In genomic region chr1:150393488-150393852, GRCm38 (mm10) we compare ENCODE assay signal across 7 mouse cellular contexts. TPM values are rescaled to one million over a fixed set of nuclear protein-coding genes. Genes with fewer than 3 reads are reported as not detected.
A peak's percentile ranks its signal among the peaks of the same experiment; 100 is the strongest.
DNase-seq lines count a peak whose midpoint lies in the region; ATAC-seq lines count a peak whose summit lies in the region.

No protein-coding gene starts in this region.

- H3K27me3 ChIP-seq in megakaryocyte, embryonic 14.5 days (replicated peaks), result no peaks in the 10 kb centered on the region
- no peaks in the 10 kb centered on the region for H3K27me3 ChIP-seq in forebrain, embryonic 10.5 days (ENCODE audit: poor library complexity, severe bottlenecking)
- no peaks in the 10 kb centered on the region for H3K27me3 ChIP-seq in limb, embryonic 15.5 days
- no peaks in the 10 kb centered on the region for H3K27me3 ChIP-seq in stomach, embryonic 16.5 days (ENCODE audit: control insufficient read depth, insufficient read depth, low read length)

- peaks cover 52% of the 10 kb centered on the region for H3K36me3 ChIP-seq in megakaryocyte, embryonic 14.5 days (replicated peaks; ENCODE audit: low read length)
- peaks cover 46% of the 10 kb centered on the region for H3K36me3 ChIP-seq in forebrain, embryonic 10.5 days (replicated peaks)
- peaks cover 33% of the 10 kb centered on the region for H3K36me3 ChIP-seq in limb, embryonic 15.5 days
- peaks cover 8% of the 10 kb centered on the region for H3K36me3 ChIP-seq in stomach, embryonic 16.5 days (ENCODE audit: control insufficient read depth, insufficient read depth, low read length)

- H3K27ac ChIP-seq in forebrain, embryonic 10.5 days, result peak overlapping the region; percentile 92
- H3K27ac ChIP-seq in limb, embryonic 15.5 days, result peak overlapping the region; percentile 94
- H3K27ac ChIP-seq in stomach, embryonic 16.5 days (ENCODE audit: low read length), result peak overlapping the region; percentile 98

- WGBS in forebrain, embryonic 10.5 days, result 0% methylated on average over 27 of the region's 27 CpGs
- WGBS in limb, embryonic 15.5 days, result under 1% methylated on average over 27 of the region's 27 CpGs
- WGBS in stomach, embryonic 16.5 days, result under 1% methylated on average over 27 of the region's 27 CpGs

- DNase-seq in forebrain, embryonic 10.5 days (ENCODE audit: extremely low spot score, low spot score), result no peak
- no peak for DNase-seq in retina, postnatal 1 day
- DNase-seq in ovary, postnatal 10 days (ENCODE audit: low spot score), result no peak

- peak overlapping the region; percentile 98 for H3K4me3 ChIP-seq in megakaryocyte, embryonic 14.5 days (replicated peaks)
- peak overlapping the region; percentile 82 for H3K4me3 ChIP-seq in forebrain, embryonic 10.5 days
- peak overlapping the region; percentile 69 for H3K4me3 ChIP-seq in limb, embryonic 15.5 days
- peak overlapping the region; percentile 71 for H3K4me3 ChIP-seq in stomach, embryonic 16.5 days (replicated peaks; ENCODE audit: low read length)

- H3K4me1 ChIP-seq in megakaryocyte, embryonic 14.5 days, result peaks cover 21% of the 10 kb centered on the region; the same call in 1 of the 2 replicates
- H3K4me1 ChIP-seq in forebrain, embryonic 10.5 days, result peaks cover 19% of the 10 kb centered on the region
- H3K4me1 ChIP-seq in limb, embryonic 15.5 days, result peaks cover 8% of the 10 kb centered on the region; the same call in 1 of the 2 replicates
- H3K4me1 ChIP-seq in stomach, embryonic 16.5 days (ENCODE audit: control insufficient read depth, insufficient read depth, low read length), result peaks cover 4% of the 10 kb centered on the region; the same call in 1 of the 2 replicates

- no peak; the same call in 1 of the 2 replicates for ATAC-seq in megakaryocyte, adult 5-6 weeks (ENCODE audit: poor library complexity, severe bottlenecking)
- ATAC-seq in limb, embryonic 15.5 days (ENCODE audit: insufficient number of reproducible peaks, low FRiP score, low TSS enrichment, low read depth), result peak; percentile 58
- peak; percentile 39; the same call in 1 of the 2 replicates for ATAC-seq in stomach, embryonic 16.5 days (ENCODE audit: insufficient read depth, low FRiP score)

- no peaks in the 10 kb centered on the region for H3K9me3 ChIP-seq in megakaryocyte, embryonic 14.5 days
- no peaks in the 10 kb centered on the region for H3K9me3 ChIP-seq in forebrain, embryonic 10.5 days
- no peaks in the 10 kb centered on the region for H3K9me3 ChIP-seq in limb, embryonic 15.5 days
- no peaks in the 10 kb centered on the region for H3K9me3 ChIP-seq in stomach, embryonic 16.5 days (replicated peaks; ENCODE audit: control insufficient read depth, low read length)

- H3K4me2 ChIP-seq in limb, embryonic 15.5 days, result peak overlapping the region; percentile 53
- H3K4me2 ChIP-seq in stomach, embryonic 16.5 days (ENCODE audit: low read depth, low read length), result peak overlapping the region; percentile 86

- peak overlapping the region; percentile 73 for H3K9ac ChIP-seq in limb, embryonic 15.5 days
- peak overlapping the region; percentile 90 for H3K9ac ChIP-seq in stomach, embryonic 16.5 days (ENCODE audit: low read length)

RNA-seq across cellular contexts. Expression of gene Odr4, which starts 0.6 kb away (rescaled TPM):
- polyA plus RNA-seq in megakaryocyte, embryonic 14.5 days (2012; ENCODE audit: insufficient read depth, low replicate concordance), result 10.7 TPM in 1 of 2 replicates, not detected in the other
- 26.4 and 38.2 TPM in 2 replicates for total RNA-seq in megakaryocyte, adult 5-6 weeks (2015)
- total RNA-seq in megakaryocyte, adult 5-6 weeks (2017), result 68.0 and 68.1 TPM in 2 replicates
- polyA plus RNA-seq in forebrain, embryonic 10.5 days (2016; fragmentation: Nextera tagmentation; extraction: Ambion mirVana), result 26.6 and 28.1 TPM in 2 replicates
- 48.3 and 49.6 TPM in 2 replicates for polyA plus RNA-seq in limb, embryonic 15.5 days (2015; fragmentation: Nextera tagmentation; extraction: Ambion mirVana)
- polyA plus RNA-seq in stomach, embryonic 16.5 days (2015; fragmentation: Nextera tagmentation; extraction: Ambion mirVana), result 39.4 and 46.8 TPM in 2 replicates

RNA-seq across cellular contexts. Expression of gene Tpr, which starts 0.8 kb away (rescaled TPM):
- 75.1 and 82.2 TPM in 2 replicates for polyA plus RNA-seq in megakaryocyte, embryonic 14.5 days (2012; ENCODE audit: insufficient read depth, low replicate concordance)
- 312 and 339 TPM in 2 replicates for total RNA-seq in megakaryocyte, adult 5-6 weeks (2015)
- 398 and 424 TPM in 2 replicates for total RNA-seq in megakaryocyte, adult 5-6 weeks (2017)
- 178 and 181 TPM in 2 replicates for polyA plus RNA-seq in forebrain, embryonic 10.5 days (2016; fragmentation: Nextera tagmentation; extraction: Ambion mirVana)
- polyA plus RNA-seq in limb, embryonic 15.5 days (2015; fragmentation: Nextera tagmentation; extraction: Ambion mirVana), result 151 and 175 TPM in 2 replicates
- polyA plus RNA-seq in stomach, embryonic 16.5 days (2015; fragmentation: Nextera tagmentation; extraction: Ambion mirVana), result 117 and 129 TPM in 2 replicates
